Mouse (Mus musculus) cortical plate, adult 2 months (tissue): ENCODE measurements around the gene Pofut2.

Experiments
- CTCF ChIP-seq: fragments of 200-500 bp; IDR thresholded peaks from 2 replicates; pipeline ENCODE4 v1.5.1; 2011; ENCODE audit warnings: mild to moderate bottlenecking, control low read depth, low read length; ENCODE audit not compliant: insufficient read depth; ENCODE audit errors: extremely low read depth
- POLR2A ChIP-seq: fragments of 200-500 bp; IDR thresholded peaks from 2 replicates; pipeline ENCODE4 v1.6.1; 2011; ENCODE audit warnings: mild to moderate bottlenecking, low read length, control low read depth; ENCODE audit not compliant: insufficient read depth; ENCODE audit errors: extremely low read depth

DNA sequence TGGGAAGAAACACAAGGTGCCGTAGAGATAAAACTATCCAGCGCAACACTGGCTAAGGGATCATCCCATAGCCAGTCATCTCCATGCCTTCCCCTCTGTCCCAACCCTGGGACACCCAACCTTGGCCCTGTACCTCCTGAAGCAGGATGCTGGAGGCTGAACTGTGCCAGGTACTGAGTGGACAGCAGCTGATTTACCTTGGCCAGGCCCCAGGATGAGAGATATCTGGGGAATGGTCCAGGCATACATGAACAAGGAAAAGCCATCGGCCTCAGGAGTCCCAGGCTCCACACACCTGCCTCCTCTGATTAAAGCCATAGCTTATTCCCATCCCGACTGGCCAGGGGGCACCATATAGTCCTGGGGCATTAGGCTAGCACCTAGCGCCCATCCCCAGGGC, 12.0 kb upstream of the Pofut2 start:
- TF ChIP-seq CTCF (no peak), POLR2A (no peak)
